Mouse (Mus musculus) E14TG2a.4 (cell line): Measurements from ENCODE around the gene Cdyl.

ENCODE experiments used
- H3K27me3 ChIP-seq: 2 replicates; pipeline ENCODE4 v1.6.1; 2014; ENCODE audit warnings: low read length, control low read depth; ENCODE audit not compliant: insufficient read depth
- H3K36me3 ChIP-seq: 2 replicates; pipeline ENCODE4 v1.6.1; 2014; ENCODE audit warnings: low read length, control low read depth; ENCODE audit not compliant: insufficient read depth
- H3K4me1 ChIP-seq: replicated peaks from 2 replicates; pipeline ENCODE4 v1.6.1; 2014; ENCODE audit warnings: low read depth, low read length, control low read depth
- H3K4me3 ChIP-seq: replicated peaks from 2 replicates; pipeline ENCODE4 v1.5.1; 2014; ENCODE audit warnings: mild to moderate bottlenecking, low read length
- H3K9me3 ChIP-seq: 2 replicates; pipeline ENCODE4 v1.6.1; 2014; ENCODE audit warnings: low read length, control low read depth
- CTCF ChIP-seq: conservative IDR thresholded peaks from 2 replicates; pipeline ENCODE4 v1.5.1; 2014; ENCODE audit warnings: low read length
- NANOG ChIP-seq: IDR thresholded peaks from 2 replicates; pipeline ENCODE4 v1.6.1; 2014; ENCODE audit warnings: borderline replicate concordance, low read length, mixed read lengths
- POU5F1 ChIP-seq: IDR thresholded peaks from 2 replicates; pipeline ENCODE4 v1.6.1; 2014; ENCODE audit warnings: low read length, borderline replicate concordance

Gene Cdyl

DNA sequence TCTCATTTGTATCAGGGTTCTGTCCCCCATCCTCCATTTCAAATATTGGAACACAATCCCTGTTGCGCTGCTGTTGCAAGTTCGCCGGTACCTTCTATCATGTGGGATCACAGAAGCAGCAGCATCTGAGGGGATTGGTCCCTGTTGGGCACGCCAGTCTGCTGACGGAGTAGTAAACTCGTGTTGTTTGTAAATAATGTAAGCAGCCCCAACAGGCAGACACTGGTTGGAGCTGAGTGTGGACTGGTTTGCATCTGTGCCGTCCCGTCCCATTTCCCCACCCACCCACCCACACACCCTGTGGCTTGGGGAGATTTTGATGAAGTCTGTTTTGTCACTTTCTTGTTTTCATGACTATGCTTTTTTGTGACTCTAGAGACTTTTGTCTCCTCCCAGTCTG, 148.3 kb downstream of the Cdyl start:
- no peak for TF ChIP-seq POU5F1
- no peak for TF ChIP-seq NANOG
- no peak for TF ChIP-seq CTCF
- H3K27me3 ChIP-seq, result no peaks in the 10 kb centered on the region
- H3K4me3 ChIP-seq, result no peak overlapping the region
- no peaks in the 10 kb centered on the region for H3K9me3 ChIP-seq
- peaks cover 93% of the 10 kb centered on the region for H3K4me1 ChIP-seq
- H3K36me3 ChIP-seq, result peaks cover 59% of the 10 kb centered on the region

DNA sequence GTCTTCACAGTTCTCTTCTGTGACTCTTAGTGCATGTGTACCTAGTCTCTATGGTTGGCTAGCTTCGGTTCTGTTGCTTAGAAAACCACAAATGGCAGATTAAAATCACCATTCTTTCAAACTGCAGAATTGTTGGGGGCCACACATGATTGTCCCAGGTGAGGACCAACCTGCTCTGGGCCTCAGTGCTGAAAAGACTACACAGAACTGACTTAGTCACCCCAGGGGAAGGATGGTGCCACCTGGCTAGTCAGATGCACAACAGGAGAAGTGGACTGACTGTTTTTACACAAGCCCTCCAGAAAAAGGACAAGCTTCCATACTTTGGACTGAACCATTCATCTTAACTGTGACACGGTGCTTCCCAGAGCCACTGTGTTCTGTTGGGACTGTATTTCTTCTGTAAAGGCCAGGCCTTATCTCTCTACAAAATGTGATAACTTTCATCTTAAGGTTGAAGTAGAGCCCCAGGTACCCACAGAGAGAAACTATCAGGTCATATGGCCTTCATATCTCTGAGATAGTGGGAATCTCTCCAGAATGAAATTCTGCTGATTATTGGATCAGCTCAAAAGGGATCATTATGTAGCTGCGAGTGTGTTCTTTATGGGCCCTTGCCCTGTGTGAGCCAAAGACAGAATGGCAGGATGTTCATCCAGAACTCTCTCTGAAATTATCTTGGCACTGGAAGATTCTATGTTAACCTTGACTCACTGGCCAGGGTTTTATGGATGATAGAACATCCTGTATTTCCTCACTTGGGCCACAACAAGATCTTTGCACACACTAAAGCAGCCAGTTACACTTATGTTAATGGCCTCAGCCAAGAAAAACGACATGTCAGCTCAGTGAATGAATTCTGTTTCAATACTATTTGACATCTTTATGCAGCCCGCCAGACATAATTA, 149.9 kb downstream of the Cdyl start:
- no peaks in the 10 kb centered on the region for H3K9me3 ChIP-seq
- no peak overlapping the region for H3K4me3 ChIP-seq
- no peaks in the 10 kb centered on the region for H3K27me3 ChIP-seq
- H3K36me3 ChIP-seq, result peaks cover 56% of the 10 kb centered on the region
- H3K4me1 ChIP-seq, result peaks cover 94% of the 10 kb centered on the region
- TF ChIP-seq CTCF, result no peak
- no peak for TF ChIP-seq NANOG
- no peak for TF ChIP-seq POU5F1

DNA sequence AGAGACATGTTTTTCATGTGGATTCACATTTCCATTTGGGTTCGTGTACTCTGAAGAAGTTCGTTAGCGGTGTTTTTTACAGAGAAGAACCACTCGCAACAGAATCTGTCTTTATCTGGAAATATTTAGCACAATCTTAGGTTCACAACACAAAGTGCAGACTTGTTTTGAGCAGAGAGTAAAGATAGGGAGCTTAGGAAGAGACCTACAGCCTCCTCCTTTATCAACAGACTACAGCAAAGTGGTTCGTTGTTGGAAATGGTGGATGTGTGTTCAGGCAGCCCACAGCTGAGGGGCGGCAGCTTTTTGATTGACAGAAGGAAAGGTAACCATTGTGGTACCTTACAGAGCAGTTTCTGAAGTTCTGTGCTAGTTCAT, 150.5 kb downstream of the Cdyl start:
- Histone ChIP-seq H3K36me3 (peaks cover 60% of the 10 kb centered on the region), H3K27me3 (no peaks in the 10 kb centered on the region), H3K9me3 (no peaks in the 10 kb centered on the region), H3K4me1 (peaks cover 94% of the 10 kb centered on the region), H3K4me3 (no peak overlapping the region)
- TF ChIP-seq POU5F1 (no peak), NANOG (no peak), CTCF (no peak)

DNA sequence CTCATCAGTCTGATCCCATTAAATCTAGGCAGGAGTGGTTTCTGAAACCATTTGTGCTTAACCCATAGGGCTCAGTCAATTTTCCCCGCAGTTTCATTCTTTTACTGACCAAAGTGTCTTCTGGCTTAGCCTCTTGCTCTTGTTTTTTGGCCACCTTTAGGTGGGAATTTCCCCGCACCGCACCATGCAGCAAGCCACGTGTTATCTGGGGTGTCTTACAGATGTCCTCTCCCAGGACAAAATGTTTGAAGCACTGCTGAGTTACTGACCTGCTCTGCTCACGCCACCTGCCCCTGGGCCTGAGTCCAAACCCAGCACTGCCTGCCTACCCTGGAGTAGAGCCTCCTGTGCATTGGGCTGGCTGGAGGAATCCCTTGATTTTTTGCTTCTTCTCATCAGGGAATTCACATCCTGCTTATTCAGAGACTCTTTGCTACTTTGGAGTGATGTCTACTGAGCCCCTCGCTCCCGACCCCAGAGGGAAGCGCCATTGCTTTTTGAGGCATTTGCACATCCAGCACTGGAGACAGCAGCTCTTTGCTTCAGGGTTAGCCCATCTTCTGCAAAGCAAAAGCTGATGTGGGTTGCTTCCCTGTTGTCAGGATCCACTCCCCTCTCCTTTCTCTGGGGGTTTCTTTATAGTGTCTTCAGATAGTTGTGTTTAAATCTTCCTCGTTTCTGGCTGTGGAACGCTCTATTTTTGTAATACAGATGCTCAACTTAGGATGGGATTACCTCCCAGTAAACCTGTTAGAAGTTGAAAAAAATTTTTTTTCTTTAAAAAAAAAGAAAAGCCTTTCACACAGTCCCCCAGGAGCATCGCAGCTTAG, 151.9 kb downstream of the Cdyl start:
- H3K9me3 ChIP-seq, result no peaks in the 10 kb centered on the region
- H3K4me1 ChIP-seq, result peaks cover 92% of the 10 kb centered on the region
- peaks cover 68% of the 10 kb centered on the region for H3K36me3 ChIP-seq
- no peaks in the 10 kb centered on the region for H3K27me3 ChIP-seq
- no peak overlapping the region for H3K4me3 ChIP-seq
- TF ChIP-seq CTCF (no peak), NANOG (no peak), POU5F1 (no peak)

DNA sequence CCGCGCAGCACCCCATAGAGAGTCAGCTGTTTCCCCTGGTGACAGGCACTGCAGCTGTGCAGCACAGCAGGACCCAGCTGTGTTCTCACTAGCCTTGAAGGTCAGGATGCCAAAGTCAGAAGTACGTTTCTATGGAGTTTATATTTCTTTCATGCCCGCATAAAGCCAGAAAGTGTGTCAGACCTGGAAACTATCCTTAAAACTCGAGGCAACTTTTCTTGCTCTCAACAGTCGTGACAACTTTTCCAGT, 152.5 kb downstream of the Cdyl start:
- Histone ChIP-seq H3K4me3 (no peak overlapping the region), H3K36me3 (peaks cover 69% of the 10 kb centered on the region), H3K9me3 (no peaks in the 10 kb centered on the region), H3K27me3 (no peaks in the 10 kb centered on the region), H3K4me1 (peaks cover 87% of the 10 kb centered on the region)
- TF ChIP-seq POU5F1 (no peak), NANOG (no peak), CTCF (no peak)

DNA sequence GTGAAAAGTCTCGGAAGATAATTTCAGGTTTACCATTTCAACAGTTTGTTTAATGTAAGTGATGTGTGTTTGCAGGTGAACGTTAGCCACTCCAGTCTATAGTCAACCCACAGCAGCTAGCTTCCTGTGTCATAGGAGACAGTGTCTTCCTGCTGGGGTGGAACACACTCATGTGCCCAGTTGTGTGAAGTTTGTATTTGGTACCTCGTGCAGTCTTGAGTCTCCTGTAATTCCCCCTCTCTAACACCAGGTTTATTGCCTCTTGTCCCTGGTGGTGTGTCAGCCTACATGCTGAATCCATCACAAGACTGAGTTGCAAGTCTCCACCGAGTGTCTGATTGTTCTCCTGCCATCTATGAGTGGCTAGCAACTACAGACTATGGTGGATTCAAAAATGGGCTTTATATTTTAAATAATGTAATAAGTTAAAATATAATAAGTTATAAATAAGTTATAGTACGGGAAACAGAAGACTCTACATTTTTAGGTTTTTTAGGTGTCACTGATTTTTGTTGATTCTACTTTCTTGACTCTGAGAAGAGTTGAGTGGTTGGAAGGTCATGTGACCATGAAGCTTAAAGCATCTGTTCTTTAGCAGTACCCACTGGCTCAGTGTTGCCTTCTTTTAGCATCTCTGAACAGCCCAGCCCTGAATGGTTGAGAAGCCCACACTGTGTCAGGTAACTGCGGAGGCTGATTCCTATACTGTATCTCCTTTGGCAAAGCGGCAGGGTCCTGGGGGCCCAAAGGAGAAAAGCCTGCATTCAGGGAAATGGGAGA, 153.9 kb downstream of the Cdyl start:
- Histone ChIP-seq H3K4me3 (no peak overlapping the region), H3K4me1 (peaks cover 80% of the 10 kb centered on the region), H3K36me3 (peaks cover 74% of the 10 kb centered on the region), H3K9me3 (no peaks in the 10 kb centered on the region), H3K27me3 (no peaks in the 10 kb centered on the region)
- TF ChIP-seq NANOG (no peak), CTCF (no peak; the same call in 1 of the 2 replicates), POU5F1 (no peak)

DNA sequence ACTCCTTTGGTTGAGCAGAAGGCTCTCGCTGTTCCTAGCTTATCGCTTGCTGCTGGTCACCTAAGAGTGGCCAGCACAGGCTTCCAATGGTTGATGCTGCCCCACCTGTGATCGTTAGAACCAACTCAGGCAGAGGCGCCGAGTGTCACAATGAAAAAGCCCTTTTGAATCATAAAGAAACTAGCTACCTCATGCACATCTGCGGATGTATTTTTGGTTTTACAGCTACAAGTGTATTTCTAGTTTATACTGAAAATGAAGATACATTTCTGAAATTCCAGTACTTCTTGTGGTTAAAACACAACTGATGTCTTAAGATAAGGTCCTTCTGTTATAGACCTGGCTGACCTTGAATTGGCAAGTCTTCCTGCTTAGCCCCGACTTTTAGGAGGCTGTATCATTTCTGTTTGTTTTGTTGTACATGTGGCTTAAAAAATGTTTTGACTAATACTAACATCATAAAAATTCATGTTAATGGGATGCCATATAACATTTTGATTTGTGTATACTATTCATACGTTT, 155.6 kb downstream of the Cdyl start:
- Histone ChIP-seq H3K4me1 (peaks cover 63% of the 10 kb centered on the region), H3K27me3 (no peaks in the 10 kb centered on the region), H3K4me3 (no peak overlapping the region), H3K9me3 (no peaks in the 10 kb centered on the region), H3K36me3 (peaks cover 73% of the 10 kb centered on the region)
- TF ChIP-seq NANOG, result no peak
- TF ChIP-seq CTCF, result no peak
- no peak for TF ChIP-seq POU5F1
